Mouse (Mus musculus) induced T-regulatory cell, adult 2 months (primary cell): ENCODE data around the gene 9130213A22Rik.

Experiments used
- DNase-seq: peaks from one replicate; pipeline ENCODE4 v3.0.0-alpha.2; 2012; ENCODE audit warnings: low read depth

9130213A22Rik gene

DNA sequence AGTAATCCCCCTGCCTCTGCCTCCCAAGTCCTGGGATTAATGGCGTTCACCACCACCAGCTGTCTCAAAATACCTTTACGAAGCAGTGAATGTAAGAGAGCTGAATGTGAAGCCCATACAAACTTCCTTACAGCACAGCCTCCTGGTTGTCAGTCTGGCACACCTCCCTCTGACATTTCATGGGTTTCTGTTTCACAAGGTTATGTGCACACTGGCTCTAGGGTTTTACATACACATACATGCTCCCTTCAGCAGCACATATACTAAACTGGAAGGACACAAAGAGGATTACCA lies 47.7 kb downstream of the 9130213A22Rik start:
- DNase-seq, result peak; percentile 39

DNA sequence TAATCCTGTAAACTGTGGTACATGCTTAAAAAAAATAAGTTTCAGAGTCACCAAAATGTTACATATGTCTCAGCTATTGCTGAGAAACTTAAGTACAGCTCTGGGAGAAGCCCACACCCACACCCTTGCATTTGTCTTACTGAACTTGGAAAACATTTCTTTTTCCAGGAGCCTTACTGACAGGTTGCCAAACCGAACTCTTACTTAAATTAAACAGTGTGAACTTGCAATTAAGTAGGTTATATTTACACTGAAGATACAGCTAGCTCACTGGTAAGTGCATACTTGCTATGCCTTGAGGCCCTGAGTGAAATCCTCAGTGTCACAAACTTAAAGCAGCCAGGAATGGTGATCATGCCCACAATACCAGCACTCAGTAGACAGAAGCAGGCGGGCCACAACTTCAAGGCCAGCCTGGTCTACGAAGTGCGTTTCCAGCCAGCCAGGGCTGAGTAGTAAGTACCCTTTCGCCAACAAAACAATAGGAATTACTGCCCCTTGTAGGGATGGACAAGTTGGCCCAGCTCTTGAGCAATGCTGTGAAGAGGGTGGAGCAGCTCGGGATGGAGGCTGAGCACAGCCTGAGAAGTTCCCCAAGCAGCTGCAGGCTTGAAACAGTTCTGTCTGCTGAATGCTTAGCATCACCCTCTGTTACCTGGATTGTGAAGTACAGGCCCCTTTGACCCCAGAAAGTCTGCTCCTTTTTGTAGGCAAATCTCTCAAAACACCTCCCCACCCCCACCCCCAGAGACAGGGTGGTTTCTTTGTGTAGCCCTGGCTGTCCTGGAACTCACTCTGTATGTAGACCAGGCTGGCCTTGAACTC lies 48.2 kb downstream of the 9130213A22Rik start:
- DNase-seq, result no peak

DNA sequence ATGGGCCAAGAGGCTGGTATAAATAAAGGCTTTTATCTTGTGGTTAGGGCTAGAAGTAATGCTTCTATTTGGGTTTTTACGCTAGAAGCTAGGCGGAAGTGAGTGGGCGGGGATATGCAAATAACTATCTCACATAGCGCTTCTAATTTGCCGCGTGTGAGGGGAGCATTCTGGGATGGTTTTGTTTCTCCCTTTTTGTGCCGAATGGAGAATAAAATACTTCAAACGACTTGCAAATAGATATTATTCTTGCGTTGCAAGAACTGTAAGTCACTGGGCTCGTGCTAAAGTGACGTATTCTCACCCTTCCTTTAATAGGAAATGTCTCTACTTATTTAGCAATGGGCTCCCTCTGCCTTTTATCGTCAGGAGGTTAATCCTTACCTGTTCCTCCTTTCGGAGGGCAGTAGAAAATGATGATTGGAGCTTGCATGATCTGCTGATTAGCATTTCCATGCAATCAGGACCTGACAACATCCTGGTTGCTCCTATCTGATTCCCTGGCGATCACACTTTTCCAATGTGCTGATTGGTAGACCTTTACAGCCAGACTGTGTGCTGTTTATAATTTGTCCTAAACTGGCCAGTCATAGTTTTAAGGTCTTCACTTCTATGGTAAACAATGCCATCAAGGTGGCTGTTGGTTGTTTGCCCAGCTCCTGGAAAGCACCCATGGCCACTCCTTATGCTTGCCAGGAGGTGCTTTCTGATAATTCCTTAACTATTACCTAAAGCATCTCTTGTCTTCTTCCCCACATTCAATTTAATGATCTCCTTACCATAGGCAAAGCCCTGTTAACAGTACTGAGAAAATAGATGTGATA lies 49.1 kb downstream of the 9130213A22Rik start:
- peak; percentile 99 for DNase-seq

DNA sequence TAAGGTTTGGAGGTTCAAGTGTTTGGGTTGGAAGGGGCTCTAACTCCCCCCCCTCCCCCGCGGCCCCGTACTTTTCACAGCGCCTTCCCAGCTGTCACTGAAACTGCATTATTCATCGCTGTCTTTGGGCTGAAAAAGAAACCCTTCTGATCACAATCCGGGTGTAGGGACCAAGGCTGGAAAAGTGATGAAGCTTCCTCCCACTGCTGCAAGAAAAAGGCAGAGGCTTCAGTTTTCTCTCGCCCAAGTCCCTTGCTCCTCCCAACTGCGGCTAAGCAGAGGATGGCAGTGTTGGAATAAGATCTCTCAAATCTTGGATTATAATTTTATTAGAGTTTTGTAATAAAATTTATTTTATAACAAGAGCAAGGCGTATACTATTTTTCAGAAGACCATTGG lies 49.7 kb downstream of the 9130213A22Rik start:
- no peak for DNase-seq

DNA sequence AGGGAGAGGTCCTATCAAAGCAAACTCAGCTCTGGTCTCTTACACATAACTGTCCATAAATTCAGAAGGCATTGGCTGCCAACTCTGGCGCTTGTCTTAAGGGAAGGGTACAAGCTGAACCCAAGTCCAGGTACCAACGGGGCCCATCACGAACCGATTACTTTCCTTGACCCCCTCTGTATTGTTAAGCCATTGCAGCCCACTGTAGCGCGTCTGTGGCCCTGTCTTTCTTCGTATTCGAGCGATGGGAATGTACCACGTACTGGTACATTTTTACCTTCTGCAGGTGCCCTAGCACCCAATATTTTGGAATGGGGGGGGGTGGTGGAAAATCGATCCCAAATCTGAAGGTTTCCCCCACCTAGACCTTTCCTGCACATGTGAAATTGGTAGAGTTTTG lies 50.2 kb downstream of the 9130213A22Rik start:
- no peak for DNase-seq

DNA sequence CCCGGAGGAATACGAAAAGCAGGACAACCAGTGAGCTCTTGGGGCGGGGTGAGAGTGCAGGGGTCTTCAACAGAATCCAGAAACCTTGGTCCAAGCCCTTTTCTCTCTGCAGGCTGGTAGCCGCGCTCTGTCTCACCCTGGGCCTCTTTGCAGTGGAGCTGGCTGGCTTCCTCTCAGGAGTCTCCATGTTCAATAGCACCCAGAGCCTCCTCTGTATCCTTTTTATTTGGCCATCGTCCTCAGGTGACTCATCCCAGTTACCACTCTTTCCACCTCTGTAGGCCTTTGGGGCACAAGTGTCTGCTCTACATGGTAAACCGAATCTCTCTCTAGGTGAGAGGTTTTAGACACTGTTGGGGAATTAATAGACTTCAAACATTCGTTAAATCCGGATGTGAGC lies 51.1 kb downstream of the 9130213A22Rik start:
- no peak for DNase-seq

DNA sequence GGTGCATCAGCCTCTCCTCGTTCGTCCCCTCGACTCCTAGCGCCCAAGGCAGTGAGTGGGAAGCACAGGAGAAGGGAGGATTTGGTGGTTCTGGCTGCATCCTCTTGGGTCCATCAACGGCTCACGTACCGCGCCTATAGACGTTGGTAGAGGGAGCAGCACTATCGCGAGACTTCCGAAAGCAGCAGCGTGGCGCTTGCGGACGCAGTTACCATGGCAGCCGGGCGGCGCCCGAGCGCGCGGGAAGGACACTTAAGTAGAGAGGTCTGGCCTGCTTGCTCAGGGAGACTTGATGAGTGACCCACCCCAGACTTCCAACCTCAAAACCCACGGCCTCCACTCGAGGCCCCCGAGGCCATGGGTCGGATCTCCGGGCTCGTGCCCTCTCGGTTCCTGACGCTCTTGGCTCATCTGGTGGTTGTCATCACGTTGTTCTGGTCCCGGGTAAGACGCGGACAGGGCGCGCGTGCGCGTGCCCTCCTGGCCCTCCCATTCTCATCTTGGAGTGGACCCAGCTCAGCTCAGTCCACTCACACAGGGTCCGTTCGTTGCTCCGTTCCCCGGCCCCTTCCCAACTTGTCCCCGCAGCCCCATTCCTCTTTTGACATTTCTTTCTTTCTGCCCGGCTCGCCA lies 51.7 kb downstream of the 9130213A22Rik start, which contains the start of gene Tmem107:
Gene Tmem107, plus strand, starts transcription at position 217 of the 633 bp plus-strand sequence.
- peak; percentile 97 for DNase-seq

DNA sequence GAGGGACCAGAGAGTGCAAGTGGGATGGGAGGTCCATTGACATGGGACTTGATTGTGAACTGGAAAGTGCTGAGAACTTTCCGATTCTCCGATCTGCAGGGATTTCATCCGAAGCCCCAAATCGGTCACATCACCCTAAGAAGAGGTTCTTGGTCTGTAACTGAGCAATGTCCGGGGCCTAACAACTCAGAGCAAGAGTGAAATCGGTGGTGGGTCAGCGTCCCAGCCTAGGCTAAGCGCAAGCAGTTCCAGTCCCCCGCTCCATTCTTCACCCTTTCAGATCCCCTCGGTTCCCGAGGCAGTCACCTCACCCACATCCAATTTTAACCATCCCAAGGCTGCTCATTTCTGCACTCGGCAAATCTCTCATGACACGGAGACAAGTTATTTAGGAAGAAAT lies 52.3 kb downstream of the 9130213A22Rik start:
- DNase-seq, result no peak
